Mouse (Mus musculus): ENCODE results near the gene Mettl22.

DNA sequence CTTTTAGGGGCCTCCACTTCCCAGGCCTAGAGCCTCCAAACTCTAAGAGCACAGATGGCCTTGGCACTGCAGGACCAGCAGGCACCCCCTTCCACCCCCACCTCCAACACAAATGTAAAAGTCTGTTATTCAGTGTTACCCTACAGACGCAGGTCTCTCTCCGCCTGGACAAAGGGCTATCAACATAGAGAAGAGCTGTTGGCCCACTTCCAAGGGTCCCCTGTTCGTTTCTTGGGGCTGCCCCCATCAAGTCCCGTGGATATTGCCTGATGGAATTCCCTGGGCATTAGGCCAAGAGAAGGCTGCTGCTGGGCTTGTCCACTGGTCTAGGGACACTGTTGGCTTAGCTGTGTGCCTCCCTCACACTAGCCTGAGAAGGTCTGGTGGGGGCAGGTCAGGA is 43.6 kb downstream of the Mettl22 start:
- no peak for TF ChIP-seq CTCF (IDR thresholded peaks at IDR 0.05; ENCODE audit: low read depth)
- TF ChIP-seq EP300 (IDR thresholded peaks at IDR 0.05; ENCODE audit: low read depth) = no peak

Data from liver, embryonic 14.5 days (tissue).